Mouse (Mus musculus): ENCODE results near the gene Zfp735. TPM values are rescaled to one million over a fixed set of nuclear protein-coding genes. Genes with fewer than 3 reads are reported as not detected.

Zfp735 gene
- total RNA-seq (2022) = not detected

GRCm38 (mm10) chr11:73688478-73688877 is at the start of gene Zfp735:
Gene Zfp735 (plus strand): TSS chr11:73688778.
- no peak for DNase-seq (ENCODE audit: low spot score in 2 of 2)

- DNase-seq (ENCODE audit: low spot score in 2 of 2) = no peak
Measured at GRCm38 (mm10) chr11:73759115-73759514, 70.5 kb downstream of the Zfp735 start.

Other genes starting within 250 kb of the Zfp735 start
- gene Olfr380, start 231.3 kb upstream of the Zfp735 start, total RNA-seq (2022) = not detected
- not detected for gene Olfr381, start 197.2 kb upstream of the Zfp735 start, total RNA-seq (2022)
- gene Olfr382, start 171.6 kb upstream of the Zfp735 start, total RNA-seq (2022) = not detected
- not detected for gene Olfr385, start 95.8 kb upstream of the Zfp735 start, total RNA-seq (2022)
- not detected for gene Olfr384, start 90.2 kb upstream of the Zfp735 start, total RNA-seq (2022)
- not detected for gene Olfr389, start 91.9 kb downstream of the Zfp735 start, total RNA-seq (2022)
- gene Olfr390, start 94.2 kb downstream of the Zfp735 start, total RNA-seq (2022) = not detected
- not detected for gene Olfr391-ps, start 114.3 kb downstream of the Zfp735 start, total RNA-seq (2022)
- not detected for gene Olfr392, start 128.3 kb downstream of the Zfp735 start, total RNA-seq (2022)
- not detected for gene Olfr393, start 162.7 kb downstream of the Zfp735 start, total RNA-seq (2022)
- not detected for gene Olfr394, start 202.0 kb downstream of the Zfp735 start, total RNA-seq (2022)
- not detected for gene Olfr395, start 220.5 kb downstream of the Zfp735 start, total RNA-seq (2022)
- gene Olfr23, start 247.9 kb downstream of the Zfp735 start, total RNA-seq (2022) = not detected

Measured in left cerebral cortex, adult 8-10 months (tissue).